Mouse (Mus musculus): ENCODE results near the gene Man2b2.

Man2b2 gene

GRCm38 (mm10) chr5:36831272-36831671 lies 819 bp upstream of the Man2b2 start:
- DNase-seq = no peak

DNA sequence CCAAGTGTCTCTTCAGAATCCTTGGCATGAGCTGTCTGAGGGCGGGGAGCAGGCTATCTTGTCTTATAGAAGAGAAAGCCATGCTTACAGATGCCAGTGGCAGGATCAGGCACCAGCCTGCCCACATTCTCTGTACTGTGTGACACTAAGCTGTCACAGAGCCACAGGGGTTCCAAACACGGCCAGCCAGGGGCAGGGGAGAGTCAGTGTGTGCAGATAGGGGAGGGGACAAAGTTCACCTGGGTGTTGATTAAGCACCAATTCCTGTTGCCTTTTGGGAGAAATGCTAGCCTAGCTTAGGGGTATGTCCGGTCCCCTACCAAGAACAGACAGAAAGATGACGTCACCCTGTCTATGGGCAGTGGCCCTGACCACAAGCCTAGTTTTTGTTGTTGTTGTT lies 1.4 kb downstream of the Man2b2 start:
- DNase-seq = no peak

- DNase-seq = no peak
Observed at GRCm38 (mm10) chr5:36822907-36823306, 7.5 kb downstream of the Man2b2 start.

DNA sequence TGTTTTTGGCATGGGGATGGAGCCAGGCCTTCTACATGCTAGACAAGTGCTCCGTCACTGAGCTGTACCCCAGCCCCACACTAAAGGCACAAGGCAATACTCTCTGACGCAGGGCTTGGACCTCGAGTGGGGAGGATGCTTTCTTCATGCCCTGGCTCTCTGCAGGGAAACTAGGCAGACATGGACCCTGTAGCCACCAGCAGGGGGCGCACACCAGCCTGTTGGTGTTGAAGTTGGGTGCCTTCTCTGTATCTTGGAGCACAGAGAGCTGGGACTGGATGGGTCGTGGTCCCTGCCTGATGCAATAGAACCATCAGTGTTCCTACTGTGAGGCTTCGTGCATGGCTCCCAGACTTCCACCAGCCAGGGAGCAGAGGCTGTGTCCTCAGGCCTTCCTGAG lies 10.3 kb downstream of the Man2b2 start:
- peak; percentile 43 for DNase-seq

DNA sequence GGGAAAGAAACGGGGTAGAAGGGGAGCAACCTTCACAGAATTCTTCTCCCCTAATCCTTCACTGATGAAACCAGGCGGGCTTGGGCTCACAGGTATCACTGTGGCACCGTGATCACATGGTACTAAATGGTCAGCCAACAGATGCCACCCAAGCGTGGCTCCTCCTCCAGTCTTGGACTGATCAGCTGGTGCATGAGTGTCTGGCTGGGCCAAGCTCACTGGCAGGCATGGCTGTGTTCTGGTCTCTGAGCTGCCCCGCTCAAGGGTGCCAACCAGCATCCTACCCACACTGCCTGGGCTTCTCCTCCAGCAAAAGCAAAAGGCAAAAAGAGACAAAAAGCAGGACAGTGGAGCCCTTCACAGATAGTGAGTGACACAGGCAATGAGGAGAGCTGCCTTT lies 10.7 kb downstream of the Man2b2 start:
- no peak for DNase-seq

- no peak for DNase-seq
Observed at GRCm38 (mm10) chr5:36817738-36818137, 12.7 kb downstream of the Man2b2 start.

- DNase-seq = peak in 1 of 2 experiments; percentile 39
Observed at GRCm38 (mm10) chr5:36814554-36814953, 15.9 kb downstream of the Man2b2 start.

GRCm38 (mm10) chr5:36811413-36811812 lies 19.0 kb downstream of the Man2b2 start:
- peak in 1 of 2 experiments; percentile 72 for DNase-seq

- peak in 1 of 2 experiments; percentile 22 for DNase-seq
Observed at GRCm38 (mm10) chr5:36810634-36811033, 19.8 kb downstream of the Man2b2 start.

DNA sequence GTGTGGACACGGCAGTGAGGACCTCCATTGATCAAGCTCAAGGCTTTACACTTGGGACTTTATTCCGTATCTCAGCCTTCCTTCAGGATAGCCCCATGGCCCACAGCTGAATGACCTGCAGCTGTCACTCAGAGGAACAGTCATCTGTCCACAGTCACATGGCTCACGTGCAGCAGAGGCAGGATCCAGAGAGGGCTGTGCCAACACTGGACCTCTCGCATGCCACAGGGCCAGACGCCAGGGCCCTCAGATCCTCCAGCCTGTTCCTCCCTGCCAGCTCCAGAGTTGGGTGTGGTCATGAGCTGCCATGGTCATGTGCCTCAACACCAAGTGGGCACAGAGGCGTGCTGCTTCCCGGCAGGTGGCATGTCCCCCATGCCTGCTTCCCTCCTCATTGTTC lies 21.3 kb downstream of the Man2b2 start:
- DNase-seq = no peak

DNA sequence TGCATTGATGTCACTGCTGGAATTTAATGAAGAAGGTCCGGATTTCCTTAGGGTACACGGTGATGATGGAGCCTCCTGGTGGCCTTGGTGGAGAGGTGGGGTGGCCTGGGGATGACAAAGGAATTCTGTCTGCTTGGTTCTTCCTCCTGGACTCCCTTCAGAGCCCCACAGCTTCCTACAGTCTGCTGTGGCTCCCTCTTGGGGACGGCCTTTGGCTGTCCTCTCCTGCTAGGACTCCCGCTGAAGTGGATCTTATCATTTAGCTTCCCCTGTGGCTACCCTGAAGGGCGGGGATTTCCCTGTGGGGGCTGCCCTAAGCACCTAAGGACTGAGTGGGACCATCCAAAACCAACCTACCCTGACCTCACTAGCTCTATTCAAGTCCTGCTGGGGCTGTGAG lies 23.3 kb downstream of the Man2b2 start:
- no peak for DNase-seq

- DNase-seq = no peak
Observed at GRCm38 (mm10) chr5:36797291-36797690, 33.2 kb downstream of the Man2b2 start.

DNA sequence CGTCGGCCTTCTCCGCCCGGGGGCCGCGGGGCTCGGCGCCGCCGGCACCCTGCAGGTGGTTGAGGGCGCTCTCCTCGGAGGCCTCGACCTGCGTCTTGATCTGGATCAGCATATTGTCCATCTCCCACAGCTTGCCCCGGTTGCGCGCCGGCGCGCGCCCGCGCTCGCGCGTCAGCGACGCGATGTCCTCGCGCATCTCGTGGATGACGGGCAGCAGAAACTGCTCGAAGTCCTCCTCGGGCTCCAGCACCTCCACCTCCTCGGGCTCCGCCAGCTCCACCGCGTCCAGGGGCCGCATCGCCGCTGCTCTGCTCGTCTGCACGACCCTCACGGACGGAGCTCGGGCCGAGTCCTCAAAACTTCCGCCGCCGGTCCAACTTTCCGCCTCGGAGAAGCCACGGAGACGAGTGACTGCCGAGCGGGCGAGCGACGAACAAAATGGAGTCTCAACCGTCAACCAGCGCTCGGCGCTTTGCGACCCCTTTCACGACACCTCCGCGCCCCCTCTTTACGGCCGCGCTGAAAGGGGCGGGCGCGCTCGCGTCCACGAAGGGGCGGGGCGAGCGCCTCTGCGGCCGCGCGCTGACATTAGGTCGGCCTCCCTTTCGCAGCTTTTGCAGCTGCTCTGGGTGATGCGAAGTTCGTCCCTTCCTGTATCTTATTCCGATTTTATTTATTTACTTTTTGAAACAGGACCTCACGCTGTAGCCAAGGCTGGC lies 34.0 kb downstream of the Man2b2 start, which contains the start of gene Mrfap1:
Mrfap1 (minus strand) TSS at position 477 of the 719 bp plus-strand sequence.
- DNase-seq = peak; percentile 96

- DNase-seq = peak; percentile 77 to 79
Observed at GRCm38 (mm10) chr5:36795647-36796295, 34.7 kb downstream of the Man2b2 start.

DNA sequence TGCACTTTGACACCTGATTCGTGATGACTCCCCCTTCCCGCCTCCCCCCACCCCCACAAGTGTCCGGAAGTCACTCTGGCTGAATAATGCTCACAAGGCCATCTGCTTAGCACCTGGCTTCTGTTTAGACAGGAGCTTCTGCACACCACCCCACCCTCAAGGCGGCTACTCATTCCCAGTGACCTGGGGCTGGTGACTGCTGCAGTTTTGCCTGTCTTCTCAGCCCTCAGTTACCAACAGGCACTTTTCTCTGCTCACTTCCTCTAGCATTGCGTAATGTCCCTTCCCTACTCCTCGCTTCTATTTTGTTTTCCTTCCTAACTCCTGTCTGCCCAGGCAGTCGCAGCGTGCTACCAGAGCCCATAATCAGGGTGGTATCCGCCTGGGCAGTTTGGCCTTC lies 38.6 kb downstream of the Man2b2 start:
- DNase-seq = no peak

GRCm38 (mm10) chr5:36786052-36786451 lies 44.4 kb downstream of the Man2b2 start:
- DNase-seq = no peak

GRCm38 (mm10) chr5:36779512-36779911 lies 50.9 kb downstream of the Man2b2 start:
- DNase-seq = no peak

DNA sequence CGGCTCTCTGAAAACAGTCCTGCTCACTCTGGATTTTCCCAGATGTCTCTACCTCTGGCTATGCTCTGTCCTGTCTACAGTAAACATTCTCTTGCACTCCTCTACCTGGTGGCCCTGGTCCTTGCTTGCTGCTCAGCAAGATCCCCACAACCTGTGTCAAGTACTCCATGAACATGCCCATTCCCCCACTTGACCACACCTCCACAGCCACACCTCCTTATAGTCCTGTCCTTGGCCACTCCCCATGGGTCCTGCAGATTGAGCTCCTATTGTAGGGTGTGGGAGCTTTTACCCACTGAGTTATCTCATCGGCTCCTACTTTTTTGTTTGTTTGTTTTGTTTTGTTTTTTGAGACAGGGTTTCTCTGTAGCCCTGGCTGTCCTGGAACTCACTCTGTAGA lies 51.6 kb downstream of the Man2b2 start:
- DNase-seq = no peak

DNA sequence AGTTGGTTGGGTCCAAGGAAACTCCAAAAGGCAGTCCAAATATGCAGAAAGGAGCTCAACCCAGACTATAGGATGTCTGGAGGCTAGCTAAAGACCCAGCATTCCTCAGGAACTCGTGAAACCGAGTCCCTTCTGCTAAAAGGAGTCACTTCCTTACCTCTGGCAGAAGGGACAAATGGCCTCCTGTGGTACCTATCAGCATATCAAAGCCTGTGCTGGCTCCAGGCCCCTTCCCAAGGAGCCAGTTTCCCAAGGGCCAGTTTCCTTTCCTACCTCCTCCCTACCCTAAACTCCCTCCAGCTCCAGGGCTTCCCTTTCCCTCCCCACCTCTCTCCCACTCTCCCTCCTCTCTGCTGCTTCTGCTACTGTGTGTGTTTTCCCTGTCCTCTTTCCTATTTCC lies 53.3 kb downstream of the Man2b2 start:
- DNase-seq = no peak

- DNase-seq = no peak
Observed at GRCm38 (mm10) chr5:36776021-36776575, 54.4 kb downstream of the Man2b2 start.

GRCm38 (mm10) chr5:36775317-36775716 lies 55.1 kb downstream of the Man2b2 start:
- DNase-seq = no peak

- no peak for DNase-seq
Observed at GRCm38 (mm10) chr5:36772586-36772985, 57.9 kb downstream of the Man2b2 start.

DNA sequence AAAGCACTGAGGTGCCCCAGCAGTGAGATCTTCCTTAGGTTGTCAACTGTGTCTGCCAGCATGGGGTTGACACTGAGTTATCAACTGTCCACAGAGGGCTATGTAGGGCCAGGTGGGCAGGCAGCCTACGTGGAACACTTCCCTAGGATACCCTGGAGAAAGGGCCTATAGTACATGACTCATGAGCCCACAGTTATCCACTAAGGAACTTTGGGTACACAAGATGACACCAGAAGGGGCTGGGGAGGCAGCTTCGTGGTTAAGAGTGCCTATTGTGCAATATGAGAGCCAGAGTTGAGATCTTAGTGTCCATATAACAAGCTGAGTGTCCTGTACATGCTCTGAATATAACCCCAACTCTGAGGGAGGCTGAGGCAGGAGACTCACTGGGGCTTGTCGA lies 60.9 kb downstream of the Man2b2 start:
- no peak for DNase-seq
